Mouse (Mus musculus): ENCODE measurements around the gene Prkrip1.

DNA sequence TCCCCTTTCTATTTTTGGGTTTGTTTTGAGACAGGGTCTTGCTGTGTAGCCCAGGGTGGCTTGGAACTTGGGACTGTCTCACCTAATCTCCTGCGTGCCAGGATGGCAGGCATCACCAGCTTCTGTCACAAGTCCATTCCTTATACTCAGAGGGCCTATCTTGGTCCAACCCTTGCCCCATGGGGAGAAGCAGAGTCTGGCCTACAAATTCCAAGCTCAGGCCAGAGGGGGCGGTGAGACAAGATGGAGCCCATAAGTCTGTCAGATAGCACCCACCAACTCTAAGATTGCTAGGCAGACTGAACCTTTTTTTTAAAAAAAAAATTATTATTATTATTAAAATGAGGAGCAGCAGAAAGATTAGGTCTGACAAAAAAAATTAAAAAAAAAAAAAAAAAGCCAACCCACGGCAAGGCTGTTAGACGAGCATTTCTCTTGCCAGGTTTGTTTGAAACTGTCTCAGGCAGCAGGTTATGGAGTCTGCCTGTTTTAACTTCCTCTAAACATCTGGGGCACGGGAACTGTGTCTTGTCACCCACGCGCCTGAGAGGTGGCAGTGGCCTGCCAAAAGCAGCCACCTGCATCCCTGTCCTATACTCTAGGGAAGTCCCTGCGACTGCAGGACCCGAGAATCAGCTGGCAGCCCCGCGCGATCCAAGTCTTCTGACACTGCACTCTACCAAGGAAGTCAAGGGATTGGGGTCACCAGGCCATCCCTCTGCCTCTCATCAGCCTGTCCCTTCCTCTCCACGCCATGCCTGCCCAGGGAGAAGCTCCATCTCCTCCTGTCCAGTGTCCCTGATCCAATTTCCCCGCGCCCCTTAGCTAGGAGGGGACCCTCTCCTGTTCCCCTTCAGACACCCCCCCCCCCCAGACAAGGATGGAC lies 28.9 kb downstream of the Prkrip1 start:
- TF ChIP-seq EP300 (IDR thresholded peaks at IDR 0.05; ENCODE audit: low read depth) (no peak), CTCF (IDR thresholded peaks at IDR 0.05; ENCODE audit: low read depth) (no peak)
